Mouse (Mus musculus) cortical plate, adult 2 months (tissue): ENCODE data around the gene Bdkrb2.

Source experiments
- CTCF ChIP-seq: fragments of 200-500 bp; IDR thresholded peaks from 2 replicates; pipeline ENCODE4 v1.5.1; 2011; ENCODE audit warnings: mild to moderate bottlenecking, control low read depth, low read length; ENCODE audit not compliant: insufficient read depth; ENCODE audit errors: extremely low read depth
- POLR2A ChIP-seq: fragments of 200-500 bp; IDR thresholded peaks from 2 replicates; pipeline ENCODE4 v1.6.1; 2011; ENCODE audit warnings: mild to moderate bottlenecking, low read length, control low read depth; ENCODE audit not compliant: insufficient read depth; ENCODE audit errors: extremely low read depth

GRCm38 (mm10) chr12:105598503-105598902 lies 35.5 kb downstream of the Bdkrb2 start:
- TF ChIP-seq CTCF (no peak), POLR2A (no peak)
